Mouse (Mus musculus): ENCODE data around the gene Crebzf. TPM values are rescaled to one million over a fixed set of nuclear protein-coding genes. Genes with fewer than 3 reads are reported as not detected.

Gene Crebzf
- polyA plus RNA-seq, 1 experiment from 2014 or later = 31.2 TPM

GRCm38 (mm10) chr7:90440044-90440443 lies 2.5 kb upstream of the Crebzf start:
- H3K27ac ChIP-seq (replicated peaks in 1 of 2; ENCODE audit: control insufficient read depth in 1 of 2, insufficient read depth in 1 of 2, low read depth in 2 of 2, low read length in 2 of 2) = no peak overlapping the region
- ATAC-seq (ENCODE audit: insufficient number of reproducible peaks, insufficient read depth, low FRiP score, low read depth) = no peak
- H3K4me2 ChIP-seq (ENCODE audit: low read length) = no peak overlapping the region
- H3K9me3 ChIP-seq (ENCODE audit: control insufficient read depth, low read length) = no peaks in the 10 kb centered on the region
- 79% methylated on average over 4 of the region's 4 CpGs for WGBS
- no peak overlapping the region for H3K4me3 ChIP-seq (ENCODE audit: control insufficient read depth in 1 of 2, insufficient read depth in 1 of 2, low read depth in 1 of 2, low read length in 2 of 2)
- no peak overlapping the region for H3K9ac ChIP-seq (ENCODE audit: low read length)
- no peaks in the 10 kb centered on the region for H3K4me1 ChIP-seq (ENCODE audit: control insufficient read depth in 2 of 2, insufficient read depth in 2 of 2, low read length in 2 of 2)
- H3K27me3 ChIP-seq (ENCODE audit: control insufficient read depth, insufficient read depth, low read length) = no peaks in the 10 kb centered on the region
- H3K36me3 ChIP-seq (ENCODE audit: control insufficient read depth, insufficient read depth, low read length) = no peaks in the 10 kb centered on the region

GRCm38 (mm10) chr7:90442070-90442469 lies 459 bp upstream of the Crebzf start:
- 13% methylated on average over 4 of the region's 4 CpGs for WGBS
- ATAC-seq (ENCODE audit: insufficient number of reproducible peaks, insufficient read depth, low FRiP score, low read depth) = no peak
- Histone ChIP-seq H3K9me3 (ENCODE audit: control insufficient read depth, low read length) (no peaks in the 10 kb centered on the region), H3K4me3 (ENCODE audit: control insufficient read depth in 1 of 2, insufficient read depth in 1 of 2, low read depth in 1 of 2, low read length in 2 of 2) (peak overlapping the region; percentile 77 to 94; a peak in 3 of 4 replicates), H3K9ac (ENCODE audit: low read length) (peak overlapping the region; percentile 99), H3K4me2 (ENCODE audit: low read length) (peak overlapping the region; percentile 67), H3K27me3 (ENCODE audit: control insufficient read depth, insufficient read depth, low read length) (no peaks in the 10 kb centered on the region), H3K27ac (replicated peaks in 1 of 2; ENCODE audit: control insufficient read depth in 1 of 2, insufficient read depth in 1 of 2, low read depth in 2 of 2, low read length in 2 of 2) (peak overlapping the region; percentile 72 to 99), H3K4me1 (ENCODE audit: control insufficient read depth in 2 of 2, insufficient read depth in 2 of 2, low read length in 2 of 2) (peaks cover 0 to 6% of the 10 kb centered on the region in 2 experiments; a peak in 1 of 4 replicates), H3K36me3 (ENCODE audit: control insufficient read depth, insufficient read depth, low read length) (peaks cover 4% of the 10 kb centered on the region)

DNA sequence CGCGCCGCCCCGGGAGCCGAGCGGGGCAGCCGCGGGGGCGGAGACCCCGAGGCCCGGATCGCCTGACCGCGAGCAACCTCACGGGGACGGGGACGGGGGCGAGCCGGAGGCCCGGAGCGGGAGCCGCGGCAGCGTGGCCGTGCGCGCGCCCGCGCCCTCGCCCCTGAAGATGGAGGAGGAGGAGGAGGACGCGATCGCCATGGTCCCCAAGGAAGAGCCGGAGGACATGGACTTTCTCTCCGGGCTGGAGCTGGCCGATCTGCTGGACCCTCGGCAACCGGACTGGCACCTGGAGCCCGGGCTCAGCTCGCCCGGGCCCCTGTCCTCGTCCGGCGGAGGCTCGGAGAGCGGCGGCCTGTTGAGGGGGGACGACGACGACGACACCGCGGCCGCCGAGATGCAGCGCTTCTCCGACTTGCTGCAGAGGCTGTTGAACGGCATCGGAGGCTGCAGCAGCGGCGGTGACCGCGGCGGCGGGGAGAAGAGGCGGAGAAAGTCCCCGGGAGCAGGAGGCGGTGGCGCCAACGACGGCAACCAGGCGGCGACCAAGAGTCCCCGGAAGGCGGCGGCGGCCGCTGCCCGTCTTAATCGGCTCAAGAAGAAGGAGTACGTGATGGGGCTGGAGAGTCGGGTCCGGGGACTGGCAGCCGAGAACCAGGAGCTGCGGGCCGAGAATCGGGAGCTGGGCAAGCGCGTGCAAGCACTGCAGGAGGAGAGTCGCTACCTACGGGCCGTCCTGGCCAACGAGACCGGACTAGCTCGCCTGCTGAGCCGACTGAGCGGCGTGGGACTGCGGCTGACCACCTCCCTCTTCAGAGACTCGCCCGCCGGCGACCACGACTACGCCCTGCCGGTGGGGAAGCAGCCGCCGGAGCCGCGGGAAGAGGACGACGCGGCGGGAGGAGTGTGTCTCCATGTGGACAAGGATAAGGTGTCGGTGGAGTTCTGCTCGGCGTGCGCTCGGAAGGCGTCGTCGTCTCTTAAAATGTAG lies 867 bp downstream of the Crebzf start:
- H3K4me2 ChIP-seq (ENCODE audit: low read length) = peak overlapping the region; percentile 67
- H3K9ac ChIP-seq (ENCODE audit: low read length) = peak overlapping the region; percentile 99
- peaks cover 0 to 11% of the 10 kb centered on the region in 2 experiments; a peak in 2 of 4 replicates for H3K4me1 ChIP-seq (ENCODE audit: control insufficient read depth in 2 of 2, insufficient read depth in 2 of 2, low read length in 2 of 2)
- WGBS = under 1% methylated on average over 119 of the region's 123 CpGs
- peak; percentile 75 for ATAC-seq (ENCODE audit: insufficient number of reproducible peaks, insufficient read depth, low FRiP score, low read depth)
- peaks cover 15% of the 10 kb centered on the region for H3K36me3 ChIP-seq (ENCODE audit: control insufficient read depth, insufficient read depth, low read length)
- H3K27me3 ChIP-seq (ENCODE audit: control insufficient read depth, insufficient read depth, low read length) = no peaks in the 10 kb centered on the region
- peak overlapping the region; percentile 77 to 94 for H3K4me3 ChIP-seq (ENCODE audit: control insufficient read depth in 1 of 2, insufficient read depth in 1 of 2, low read depth in 1 of 2, low read length in 2 of 2)
- peak overlapping the region; percentile 96 to 99 for H3K27ac ChIP-seq (replicated peaks in 1 of 2; ENCODE audit: control insufficient read depth in 1 of 2, insufficient read depth in 1 of 2, low read depth in 2 of 2, low read length in 2 of 2)
- H3K9me3 ChIP-seq (ENCODE audit: control insufficient read depth, low read length) = no peaks in the 10 kb centered on the region

GRCm38 (mm10) chr7:90444206-90444605 lies 1.7 kb downstream of the Crebzf start:
- Histone ChIP-seq H3K4me1 (ENCODE audit: control insufficient read depth in 2 of 2, insufficient read depth in 2 of 2, low read length in 2 of 2) (peaks cover 0 to 11% of the 10 kb centered on the region in 2 experiments; a peak in 2 of 4 replicates), H3K27ac (replicated peaks in 1 of 2; ENCODE audit: control insufficient read depth in 1 of 2, insufficient read depth in 1 of 2, low read depth in 2 of 2, low read length in 2 of 2) (peak overlapping the region in 1 of 2 experiments; percentile 99; a peak in 2 of 4 replicates), H3K9me3 (ENCODE audit: control insufficient read depth, low read length) (no peaks in the 10 kb centered on the region), H3K9ac (ENCODE audit: low read length) (peak overlapping the region; percentile 99), H3K36me3 (ENCODE audit: control insufficient read depth, insufficient read depth, low read length) (peaks cover 20% of the 10 kb centered on the region), H3K4me2 (ENCODE audit: low read length) (peak overlapping the region; percentile 67), H3K4me3 (ENCODE audit: control insufficient read depth in 1 of 2, insufficient read depth in 1 of 2, low read depth in 1 of 2, low read length in 2 of 2) (peak overlapping the region; percentile 77 to 94), H3K27me3 (ENCODE audit: control insufficient read depth, insufficient read depth, low read length) (no peaks in the 10 kb centered on the region)
- ATAC-seq (ENCODE audit: insufficient number of reproducible peaks, insufficient read depth, low FRiP score, low read depth) = no peak
- WGBS = 0% methylated on average over 6 of the region's 6 CpGs

DNA sequence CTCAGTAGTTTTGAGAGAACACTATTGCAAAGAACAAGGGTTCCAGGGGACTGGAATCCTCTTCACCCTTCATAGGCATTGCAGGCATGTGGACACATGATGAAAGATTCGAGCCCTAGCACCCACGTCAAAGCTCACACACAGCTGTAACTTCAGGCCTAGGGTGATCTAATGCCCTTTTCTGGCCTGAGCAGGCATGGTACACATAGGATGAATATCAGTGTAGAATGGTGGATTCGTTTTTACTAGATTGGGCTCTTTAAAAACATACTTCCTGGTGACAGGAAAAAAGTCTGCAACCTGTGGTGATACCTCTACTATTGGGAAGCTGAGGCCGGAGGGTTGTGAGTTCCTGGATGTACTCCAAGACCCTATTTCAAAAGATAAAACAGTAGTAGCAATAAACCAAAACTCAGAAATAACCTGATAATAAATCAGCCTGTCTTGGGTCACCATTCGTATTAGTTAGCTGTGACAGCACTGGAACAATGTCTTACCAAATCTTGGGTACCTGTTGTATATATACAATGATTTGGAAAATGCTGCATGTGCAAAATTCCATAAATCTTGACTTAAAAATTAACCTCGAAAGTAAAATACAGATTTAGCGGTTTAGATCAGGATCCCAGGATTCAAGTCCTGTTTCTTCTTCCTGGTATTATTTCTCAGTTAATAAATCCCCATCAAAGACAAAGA lies 13.8 kb downstream of the Crebzf start:
- H3K9ac ChIP-seq (ENCODE audit: low read length) = peak overlapping the region; percentile 89
- peaks cover 4 to 13% of the 10 kb centered on the region in 2 experiments for H3K4me1 ChIP-seq (ENCODE audit: control insufficient read depth in 2 of 2, insufficient read depth in 2 of 2, low read length in 2 of 2)
- H3K36me3 ChIP-seq (ENCODE audit: control insufficient read depth, insufficient read depth, low read length) = peaks cover 38% of the 10 kb centered on the region
- ATAC-seq (ENCODE audit: insufficient number of reproducible peaks, insufficient read depth, low FRiP score, low read depth) = no peak
- H3K4me2 ChIP-seq (ENCODE audit: low read length) = peak overlapping the region; percentile 68
- peak overlapping the region; percentile 41 to 95; a peak in 3 of 4 replicates for H3K27ac ChIP-seq (replicated peaks in 1 of 2; ENCODE audit: control insufficient read depth in 1 of 2, insufficient read depth in 1 of 2, low read depth in 2 of 2, low read length in 2 of 2)
- WGBS = 23% methylated on average over 7 of the region's 7 CpGs
- H3K27me3 ChIP-seq (ENCODE audit: control insufficient read depth, insufficient read depth, low read length) = 0 out of 2 replicates have a peak, but pooled peaks cover 4% of the 10 kb centered on the region
- H3K9me3 ChIP-seq (ENCODE audit: control insufficient read depth, low read length) = no peaks in the 10 kb centered on the region
- H3K4me3 ChIP-seq (ENCODE audit: control insufficient read depth in 1 of 2, insufficient read depth in 1 of 2, low read depth in 1 of 2, low read length in 2 of 2) = peak overlapping the region; percentile 81 to 93

- peak within 1 kb of the TSS; percentile 68 for H3K4me2 ChIP-seq (ENCODE audit: low read length)
- peak within 1 kb of the TSS; percentile 81 to 93 for H3K4me3 ChIP-seq (ENCODE audit: control insufficient read depth in 1 of 2, insufficient read depth in 1 of 2, low read depth in 1 of 2, low read length in 2 of 2)
- H3K36me3 ChIP-seq (ENCODE audit: control insufficient read depth, insufficient read depth, low read length) = peaks cover 32% of the 10 kb centered on the region
- under 1% methylated on average over 41 of the region's 41 CpGs for WGBS
- peak within 1 kb of the TSS; percentile 90 to 95 for H3K27ac ChIP-seq (replicated peaks in 1 of 2; ENCODE audit: control insufficient read depth in 1 of 2, insufficient read depth in 1 of 2, low read depth in 2 of 2, low read length in 2 of 2)
- no peaks in the 10 kb centered on the region for H3K9me3 ChIP-seq (ENCODE audit: control insufficient read depth, low read length)
- peak within 1 kb of the TSS; percentile 89 for H3K9ac ChIP-seq (ENCODE audit: low read length)
- peaks cover 4 to 13% of the 10 kb centered on the region in 2 experiments for H3K4me1 ChIP-seq (ENCODE audit: control insufficient read depth in 2 of 2, insufficient read depth in 2 of 2, low read length in 2 of 2)
- H3K27me3 ChIP-seq (ENCODE audit: control insufficient read depth, insufficient read depth, low read length) = 0 out of 2 replicates have a peak, but pooled peaks cover 4% of the 10 kb centered on the region
- peak; percentile 95 for ATAC-seq (ENCODE audit: insufficient number of reproducible peaks, insufficient read depth, low FRiP score, low read depth)
Observed at GRCm38 (mm10) chr7:90456845-90457468, 14.4 kb downstream of the Crebzf start, which contains the start of gene Tmem126a. Gene Tmem126a (minus strand): TSS chr7:90457229.

DNA sequence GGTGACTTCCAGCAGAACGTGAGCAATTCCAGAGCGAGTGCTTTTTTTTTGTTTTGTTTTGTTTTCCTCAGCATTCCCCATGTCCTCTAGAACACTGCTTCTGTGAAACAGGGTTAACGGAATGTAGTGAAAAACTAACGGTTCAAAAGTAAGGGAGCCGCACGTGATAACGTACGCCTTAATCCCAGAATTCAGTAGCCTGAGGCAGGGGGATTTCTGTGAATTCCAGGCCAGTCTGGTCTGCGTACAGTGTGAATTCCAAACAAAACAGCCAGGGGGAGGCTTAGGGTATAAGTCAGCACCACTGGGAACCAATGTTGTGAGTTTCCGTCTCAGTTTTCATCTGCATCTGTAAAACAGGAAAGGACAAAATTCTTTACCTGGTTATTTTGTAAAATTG lies 15.0 kb downstream of the Crebzf start:
- 8% methylated on average over 10 of the region's 10 CpGs for WGBS

More for the DNA sequence above, 15.0 kb downstream of the Crebzf start:
- ATAC-seq (ENCODE audit: insufficient number of reproducible peaks, insufficient read depth, low FRiP score, low read depth) = peak; percentile 36; the same call in 1 of the 2 replicates
- peaks cover 4 to 13% of the 10 kb centered on the region in 2 experiments for H3K4me1 ChIP-seq (ENCODE audit: control insufficient read depth in 2 of 2, insufficient read depth in 2 of 2, low read length in 2 of 2)
- peak overlapping the region; percentile 68 for H3K4me2 ChIP-seq (ENCODE audit: low read length)
- H3K27me3 ChIP-seq (ENCODE audit: control insufficient read depth, insufficient read depth, low read length) = 0 out of 2 replicates have a peak, but pooled peaks cover 4% of the 10 kb centered on the region
- H3K4me3 ChIP-seq (ENCODE audit: control insufficient read depth in 1 of 2, insufficient read depth in 1 of 2, low read depth in 1 of 2, low read length in 2 of 2) = peak overlapping the region; percentile 81 to 93
- H3K9ac ChIP-seq (ENCODE audit: low read length) = peak overlapping the region; percentile 89
- H3K9me3 ChIP-seq (ENCODE audit: control insufficient read depth, low read length) = no peaks in the 10 kb centered on the region
- H3K27ac ChIP-seq (replicated peaks in 1 of 2; ENCODE audit: control insufficient read depth in 1 of 2, insufficient read depth in 1 of 2, low read depth in 2 of 2, low read length in 2 of 2) = peak overlapping the region; percentile 90 to 95
- H3K36me3 ChIP-seq (ENCODE audit: control insufficient read depth, insufficient read depth, low read length) = peaks cover 27% of the 10 kb centered on the region
